Mouse (Mus musculus): Measurements from ENCODE around the gene Nuak1.

DNA sequence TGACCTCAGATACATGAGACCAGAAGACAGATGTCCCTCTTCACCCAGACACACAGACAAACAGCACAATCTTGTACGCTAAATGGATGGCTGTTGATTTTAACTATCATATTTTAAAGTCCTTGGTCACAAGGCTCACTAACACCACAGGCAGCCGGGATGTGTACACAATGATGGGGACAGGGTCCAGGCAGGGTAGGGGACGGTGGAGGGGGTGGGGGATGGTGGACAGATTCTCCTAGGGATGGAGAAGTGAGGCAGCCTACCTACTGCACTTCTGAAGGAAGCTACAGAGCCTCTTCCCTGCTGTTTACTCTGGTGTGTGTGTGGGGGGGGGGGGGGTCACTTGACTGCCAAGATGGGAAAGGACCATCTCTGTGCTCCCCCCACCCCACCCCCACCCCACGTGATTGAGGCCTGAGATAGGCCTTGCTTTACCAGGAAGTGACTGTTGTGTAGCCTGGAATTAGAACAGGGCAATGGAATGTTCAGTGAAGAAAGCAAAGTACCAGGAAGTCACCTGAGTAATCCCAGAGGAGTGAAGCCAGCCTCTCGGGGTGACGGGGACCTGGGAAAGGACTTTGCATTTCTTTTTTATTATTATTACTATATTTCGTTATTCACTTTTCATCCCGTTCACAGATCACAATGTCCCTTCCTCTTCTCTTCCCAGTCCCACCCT, 20.2 kb upstream of the Nuak1 start:
- TF ChIP-seq POLR2A (IDR thresholded peaks at IDR 0.05; ENCODE audit: extremely low read depth, insufficient read depth, low read length): no peak
- TF ChIP-seq CTCF (IDR thresholded peaks at IDR 0.05; ENCODE audit: low read depth, low read length): no peak

Data from liver, adult 2 months (tissue).